Mouse (Mus musculus) hindbrain, embryonic 12.5 days (tissue): ENCODE measurements at regions not wholly inside any gene's neighbourhood (a gene's known extent, or its start where the extent isn't known, plus 50 kb on each side); places are given as distances from the start of the nearest gene placed in this dataset.

Experiments
- ATAC-seq: fragments of 200-750 bp; cut with Nextera tagmentation; 2 replicates; pipeline ENCODE4 v1.8.0; 2017; ENCODE audit warnings: moderate TSS enrichment; ENCODE audit not compliant: low FRiP score
- H3K27ac ChIP-seq: fragments of 300-500 bp; sonication (generic); 2 replicates; pipeline ENCODE4 v1.5.1; 2016; ENCODE audit warnings: mild to moderate bottlenecking
- H3K27me3 ChIP-seq: fragments of 300-500 bp; sonication (generic); 2 replicates; pipeline ENCODE4 v1.6.1; 2016; ENCODE audit warnings: mild to moderate bottlenecking
- H3K36me3 ChIP-seq: fragments of 300-500 bp; sonication (generic); 2 replicates; pipeline ENCODE4 v1.6.1; 2016; ENCODE audit warnings: mild to moderate bottlenecking
- H3K4me1 ChIP-seq: fragments of 300-500 bp; sonication (generic); 2 replicates; pipeline ENCODE4 v1.6.1; 2016
- H3K4me2 ChIP-seq: fragments of 300-500 bp; sonication (generic); replicated peaks from 2 replicates; pipeline ENCODE4 v1.6.1; 2016; ENCODE audit warnings: mild to moderate bottlenecking
- H3K4me3 ChIP-seq: fragments of 300-500 bp; sonication (generic); 2 replicates; pipeline ENCODE4 v1.5.1; 2016; ENCODE audit warnings: mild to moderate bottlenecking
- H3K9ac ChIP-seq: fragments of 300-500 bp; sonication (generic); 2 replicates; pipeline ENCODE4 v1.6.1; 2016; ENCODE audit warnings: mild to moderate bottlenecking, moderate library complexity
- H3K9me3 ChIP-seq: fragments of 300-500 bp; sonication (generic); replicated peaks from 2 replicates; pipeline ENCODE4 v1.6.1; 2016; ENCODE audit warnings: mild to moderate bottlenecking
- WGBS: fragments of 180-500 bp; shearing (Covaris S2); methylation state at CpG from one replicate; pipeline ENCODE4 v1.1.7; 2016; 5-methylcytosine and 5-hydroxymethylcytosine counted together

- no peak overlapping the region for H3K4me2 ChIP-seq
- 28% methylated on average over 1 of the region's 1 CpGs for WGBS
- H3K27me3 ChIP-seq: no peaks in the 10 kb centered on the region
- H3K36me3 ChIP-seq: no peaks in the 10 kb centered on the region
- H3K9ac ChIP-seq: no peak overlapping the region
- 0 out of 2 replicates have a peak, but pooled peaks cover 3% of the 10 kb centered on the region for H3K4me1 ChIP-seq
- no peak overlapping the region for H3K4me3 ChIP-seq
- ATAC-seq: peak; percentile 56
- H3K9me3 ChIP-seq: no peaks in the 10 kb centered on the region
- H3K27ac ChIP-seq: no peak overlapping the region
Measured at GRCm38 (mm10) chr15:57187840-57188457, 289.5 kb downstream of the Slc22a22 start.

DNA sequence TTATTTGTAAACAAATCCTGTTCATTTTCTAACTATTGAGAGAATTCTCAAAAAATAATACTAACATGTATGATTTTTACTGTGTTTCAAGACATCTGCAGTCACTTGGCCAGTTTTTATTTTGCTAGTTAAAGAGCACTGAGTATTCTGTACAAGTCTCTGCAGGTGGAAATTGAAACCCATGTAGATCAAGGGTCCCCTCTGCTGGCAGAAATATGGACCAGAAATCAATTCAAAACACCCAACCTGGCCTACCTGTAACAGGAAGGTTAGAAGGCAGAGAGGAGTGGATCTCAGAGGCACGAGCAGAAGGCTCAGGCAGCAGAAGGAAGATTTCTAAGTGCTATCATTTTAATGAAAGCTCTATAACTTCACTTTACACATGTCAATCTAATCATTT, 298.3 kb downstream of the Slc22a22 start:
- 71% methylated on average over 1 of the region's 1 CpGs for WGBS
- no peaks in the 10 kb centered on the region for H3K9me3 ChIP-seq
- H3K4me2 ChIP-seq: no peak overlapping the region
- no peaks in the 10 kb centered on the region for H3K27me3 ChIP-seq
- H3K9ac ChIP-seq: no peak overlapping the region
- ATAC-seq: no peak
- no peaks in the 10 kb centered on the region for H3K4me1 ChIP-seq
- H3K4me3 ChIP-seq: no peak overlapping the region
- no peak overlapping the region for H3K27ac ChIP-seq
- H3K36me3 ChIP-seq: no peaks in the 10 kb centered on the region

GRCm38 (mm10) chr15:57172723-57173122, 304.7 kb downstream of the Slc22a22 start:
- H3K9ac ChIP-seq: no peak overlapping the region
- H3K36me3 ChIP-seq: no peaks in the 10 kb centered on the region
- WGBS: 61% methylated on average over 5 of the region's 5 CpGs
- H3K4me3 ChIP-seq: no peak overlapping the region
- no peak for ATAC-seq
- no peak overlapping the region for H3K4me2 ChIP-seq
- no peaks in the 10 kb centered on the region for H3K9me3 ChIP-seq
- H3K27ac ChIP-seq: no peak overlapping the region
- no peaks in the 10 kb centered on the region for H3K27me3 ChIP-seq
- no peaks in the 10 kb centered on the region for H3K4me1 ChIP-seq

- no peak overlapping the region for H3K4me2 ChIP-seq
- no peak overlapping the region for H3K9ac ChIP-seq
- H3K27me3 ChIP-seq: no peaks in the 10 kb centered on the region
- ATAC-seq: peak; percentile 91
- H3K36me3 ChIP-seq: no peaks in the 10 kb centered on the region
- H3K4me1 ChIP-seq: peaks cover 9% of the 10 kb centered on the region
- no peak overlapping the region for H3K4me3 ChIP-seq
- no peaks in the 10 kb centered on the region for H3K9me3 ChIP-seq
- WGBS: 26% methylated on average over 12 of the region's 12 CpGs
- H3K27ac ChIP-seq: peak overlapping the region; percentile 53
Measured at GRCm38 (mm10) chr15:57162401-57163343, 314.8 kb downstream of the Slc22a22 start.

DNA sequence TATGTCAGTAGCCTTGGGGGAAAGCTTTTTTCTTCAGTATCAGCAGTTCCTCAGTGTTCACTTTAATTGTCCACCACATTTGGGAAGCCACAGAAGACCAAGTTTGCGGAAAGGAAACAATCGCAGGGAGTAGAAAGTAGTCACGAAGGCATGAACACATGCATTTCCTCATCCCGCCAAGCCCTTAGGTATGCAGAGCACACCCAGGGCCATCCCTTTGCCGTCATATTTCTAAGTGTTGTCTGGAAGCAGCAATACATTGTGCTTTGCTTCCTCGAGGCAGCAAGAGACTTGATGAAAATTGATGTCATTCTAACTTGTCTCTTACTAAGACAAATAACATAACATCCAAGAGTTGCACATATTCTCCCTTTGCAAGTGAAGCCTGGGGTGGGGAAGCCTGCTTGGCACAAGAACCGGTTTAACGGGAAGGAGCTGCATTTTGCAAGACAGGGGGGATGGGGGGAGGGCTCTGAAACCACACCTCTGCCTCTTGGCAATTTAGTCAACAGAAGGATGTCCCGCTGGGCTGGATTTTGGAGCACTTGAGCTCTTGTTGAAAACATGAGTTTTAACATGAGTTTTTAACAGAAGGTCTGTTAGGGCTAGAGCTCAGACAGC, 337.2 kb downstream of the Slc22a22 start:
- Histone ChIP-seq H3K4me3 (no peak overlapping the region), H3K9ac (no peak overlapping the region), H3K4me1 (no peaks in the 10 kb centered on the region), H3K36me3 (no peaks in the 10 kb centered on the region), H3K9me3 (no peaks in the 10 kb centered on the region), H3K4me2 (no peak overlapping the region), H3K27me3 (no peaks in the 10 kb centered on the region), H3K27ac (no peak overlapping the region)
- ATAC-seq: no peak
- 35% methylated on average over 9 of the region's 9 CpGs for WGBS

- Histone ChIP-seq H3K27ac (no peak overlapping the region), H3K9me3 (no peaks in the 10 kb centered on the region), H3K4me2 (no peak overlapping the region), H3K4me1 (no peaks in the 10 kb centered on the region), H3K27me3 (no peaks in the 10 kb centered on the region), H3K4me3 (no peak overlapping the region), H3K9ac (no peak overlapping the region), H3K36me3 (no peaks in the 10 kb centered on the region)
- WGBS: 87% methylated on average over 3 of the region's 3 CpGs
- no peak for ATAC-seq
Measured at GRCm38 (mm10) chr15:57104711-57105110, 372.7 kb downstream of the Slc22a22 start.

- H3K4me1 ChIP-seq: no peaks in the 10 kb centered on the region
- WGBS: 75% methylated on average over 2 of the region's 2 CpGs
- no peaks in the 10 kb centered on the region for H3K36me3 ChIP-seq
- H3K27me3 ChIP-seq: no peaks in the 10 kb centered on the region
- H3K27ac ChIP-seq: no peak overlapping the region
- ATAC-seq: no peak
- no peak overlapping the region for H3K9ac ChIP-seq
- H3K4me3 ChIP-seq: no peak overlapping the region
- no peak overlapping the region for H3K4me2 ChIP-seq
- no peaks in the 10 kb centered on the region for H3K9me3 ChIP-seq
Measured at GRCm38 (mm10) chr15:57097309-57097708, 380.1 kb downstream of the Slc22a22 start.

GRCm38 (mm10) chr15:57079806-57080205, 397.6 kb downstream of the Slc22a22 start:
- no peak overlapping the region for H3K9ac ChIP-seq
- no peak for ATAC-seq
- H3K27ac ChIP-seq: no peak overlapping the region
- no peaks in the 10 kb centered on the region for H3K9me3 ChIP-seq
- no peak overlapping the region for H3K4me2 ChIP-seq
- H3K4me1 ChIP-seq: no peaks in the 10 kb centered on the region
- no peaks in the 10 kb centered on the region for H3K36me3 ChIP-seq
- H3K27me3 ChIP-seq: no peaks in the 10 kb centered on the region
- no peak overlapping the region for H3K4me3 ChIP-seq

GRCm38 (mm10) chr15:57073776-57074175, 403.6 kb downstream of the Slc22a22 start:
- Histone ChIP-seq H3K4me3 (no peak overlapping the region), H3K27me3 (no peaks in the 10 kb centered on the region), H3K4me2 (no peak overlapping the region), H3K36me3 (no peaks in the 10 kb centered on the region), H3K9ac (no peak overlapping the region), H3K27ac (no peak overlapping the region), H3K4me1 (no peaks in the 10 kb centered on the region), H3K9me3 (no peaks in the 10 kb centered on the region)
- 85% methylated on average over 4 of the region's 4 CpGs for WGBS
- ATAC-seq: no peak

DNA sequence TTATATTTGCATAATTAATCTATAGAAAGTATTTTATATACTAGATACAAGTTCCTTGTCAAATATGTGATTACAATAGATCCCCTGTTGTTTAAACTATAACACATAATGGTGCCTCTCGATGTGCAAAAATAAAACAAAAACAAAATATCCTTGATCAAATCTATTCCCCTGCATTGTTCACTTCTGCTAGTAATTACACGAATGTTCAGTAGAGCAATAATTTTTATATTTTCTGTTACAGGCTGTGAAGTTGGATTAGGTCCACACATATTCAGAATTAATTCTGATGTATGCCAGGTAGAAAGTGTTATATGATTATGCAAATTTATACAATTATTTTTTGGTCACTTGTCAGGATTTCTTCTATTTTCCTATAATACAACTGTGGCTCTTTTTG, 415.9 kb downstream of the Slc22a22 start:
- H3K36me3 ChIP-seq: no peaks in the 10 kb centered on the region
- no peak overlapping the region for H3K27ac ChIP-seq
- H3K9me3 ChIP-seq: no peaks in the 10 kb centered on the region
- no peak overlapping the region for H3K4me3 ChIP-seq
- 88% methylated on average over 2 of the region's 2 CpGs for WGBS
- H3K4me1 ChIP-seq: no peaks in the 10 kb centered on the region
- H3K27me3 ChIP-seq: no peaks in the 10 kb centered on the region
- H3K4me2 ChIP-seq: no peak overlapping the region
- no peak overlapping the region for H3K9ac ChIP-seq
- no peak for ATAC-seq

DNA sequence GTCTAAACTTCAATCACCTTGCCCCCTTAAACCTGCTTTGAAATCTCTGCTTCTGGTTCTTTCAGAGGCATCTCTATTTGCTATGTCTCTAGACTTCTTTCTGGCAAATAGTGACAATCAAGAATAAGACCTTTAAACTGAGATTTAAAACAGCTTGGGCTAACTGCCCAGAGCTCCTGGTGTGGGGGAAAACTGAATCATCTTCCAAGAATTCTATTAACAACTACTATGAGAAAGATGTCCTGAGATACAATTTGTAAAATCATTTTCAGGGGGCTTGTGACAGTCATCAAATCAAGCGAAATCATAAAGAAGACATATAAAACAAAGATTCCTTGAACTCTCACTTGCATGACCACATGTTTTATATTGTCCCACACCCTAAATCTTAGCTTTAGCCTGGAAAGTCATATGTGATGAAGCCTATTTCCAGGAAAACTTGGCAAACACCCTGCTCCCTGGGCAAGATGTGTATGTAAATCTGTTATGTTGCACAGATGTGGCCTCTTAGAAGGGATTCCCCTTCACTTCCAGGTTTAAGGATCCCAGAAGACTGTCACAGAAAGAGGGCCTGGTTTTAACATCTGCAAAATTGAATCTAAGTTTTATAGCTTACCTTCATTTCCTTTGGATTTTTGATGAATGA, 417.8 kb downstream of the Slc22a22 start:
- Histone ChIP-seq H3K4me1 (no peaks in the 10 kb centered on the region), H3K9me3 (no peaks in the 10 kb centered on the region), H3K36me3 (no peaks in the 10 kb centered on the region), H3K4me2 (no peak overlapping the region), H3K27ac (no peak overlapping the region), H3K27me3 (no peaks in the 10 kb centered on the region), H3K9ac (no peak overlapping the region), H3K4me3 (no peak overlapping the region)
- no peak for ATAC-seq
- 95% methylated on average over 1 of the region's 1 CpGs for WGBS

- H3K27me3 ChIP-seq: no peaks in the 10 kb centered on the region
- no peak for ATAC-seq
- 91% methylated on average over 1 of the region's 1 CpGs for WGBS
Measured at GRCm38 (mm10) chr15:57052287-57052686, 425.1 kb downstream of the Slc22a22 start.

More at GRCm38 (mm10) chr15:57052287-57052686, 425.1 kb downstream of the Slc22a22 start:
- Histone ChIP-seq H3K4me2 (no peak overlapping the region), H3K9me3 (no peaks in the 10 kb centered on the region), H3K4me3 (no peak overlapping the region), H3K27ac (no peak overlapping the region), H3K36me3 (no peaks in the 10 kb centered on the region), H3K9ac (no peak overlapping the region), H3K4me1 (no peaks in the 10 kb centered on the region)
